Mouse (Mus musculus) cerebellum, adult (tissue): ENCODE data around the gene Srxn1.

Experiments used
- ATAC-seq: cut with Nextera tagmentation; 2 replicates; pipeline ENCODE4 v1.9.2; 2017; ENCODE audit warnings: mild to moderate bottlenecking, moderate library complexity, mixed read lengths; ENCODE audit not compliant: insufficient number of reproducible peaks, low FRiP score, low TSS enrichment

The Srxn1 gene

DNA sequence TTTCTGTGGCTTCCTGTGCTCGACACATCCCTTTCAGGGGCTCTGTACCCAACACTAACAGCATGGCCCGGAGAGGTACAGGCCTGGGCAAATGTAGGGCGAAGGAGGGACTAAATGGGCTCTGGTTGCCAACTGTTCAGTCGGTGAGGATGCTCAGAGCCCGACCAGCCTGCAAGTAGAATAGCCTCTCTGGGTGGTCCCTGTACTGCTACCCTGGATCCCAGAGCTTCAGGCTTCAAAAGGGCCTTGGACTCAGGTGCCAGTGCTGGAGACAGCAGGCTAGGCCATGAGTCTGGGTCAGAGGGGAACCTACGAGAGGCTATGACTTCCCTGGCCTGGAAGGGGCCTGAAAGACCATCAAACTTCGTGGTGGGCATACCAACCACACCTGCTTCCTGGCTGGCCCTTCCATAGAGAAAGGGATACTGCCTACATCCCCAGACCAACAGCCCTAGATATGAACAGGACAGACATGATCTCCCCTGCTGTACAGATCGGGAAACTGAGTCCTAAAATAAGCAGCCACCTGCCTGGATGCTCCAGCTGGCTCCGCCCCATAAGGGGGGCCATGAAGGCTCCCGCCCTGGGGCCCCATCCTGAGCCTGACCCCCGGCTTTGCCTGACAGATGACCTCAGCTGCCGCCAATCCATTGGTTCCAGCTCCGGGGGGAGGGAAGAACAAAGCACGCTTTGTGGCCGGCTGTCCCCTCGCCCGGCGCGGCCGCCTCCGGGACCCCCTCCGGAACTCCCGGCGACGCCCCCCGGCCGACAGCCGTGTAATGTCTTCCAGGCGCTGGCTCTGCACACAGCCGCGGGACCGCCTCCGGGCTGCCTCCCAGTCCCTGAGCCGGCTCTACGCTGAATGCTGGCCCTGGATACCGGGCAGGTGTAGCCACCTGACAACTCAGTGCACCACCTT lies 9.0 kb downstream of the Srxn1 start:
- no peak for ATAC-seq

DNA sequence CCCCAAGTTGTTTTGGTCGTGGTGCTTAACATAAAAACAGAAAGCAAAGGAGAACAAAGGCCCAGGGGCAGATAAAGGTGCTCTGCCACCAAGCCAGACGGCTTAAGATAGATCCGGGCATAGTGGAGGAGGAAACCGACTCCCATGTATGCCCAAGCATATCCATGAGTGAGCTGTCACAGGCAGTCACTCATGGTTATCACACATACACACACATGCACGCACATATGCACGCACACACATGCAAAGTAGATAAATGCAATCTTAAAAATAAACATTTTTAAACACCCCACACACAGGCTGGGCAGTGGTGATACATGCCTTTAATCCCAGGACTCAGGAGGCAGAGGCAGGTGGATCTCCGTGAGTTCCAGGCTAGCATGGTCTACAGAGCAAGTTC lies 12.4 kb downstream of the Srxn1 start:
- ATAC-seq: no peak

DNA sequence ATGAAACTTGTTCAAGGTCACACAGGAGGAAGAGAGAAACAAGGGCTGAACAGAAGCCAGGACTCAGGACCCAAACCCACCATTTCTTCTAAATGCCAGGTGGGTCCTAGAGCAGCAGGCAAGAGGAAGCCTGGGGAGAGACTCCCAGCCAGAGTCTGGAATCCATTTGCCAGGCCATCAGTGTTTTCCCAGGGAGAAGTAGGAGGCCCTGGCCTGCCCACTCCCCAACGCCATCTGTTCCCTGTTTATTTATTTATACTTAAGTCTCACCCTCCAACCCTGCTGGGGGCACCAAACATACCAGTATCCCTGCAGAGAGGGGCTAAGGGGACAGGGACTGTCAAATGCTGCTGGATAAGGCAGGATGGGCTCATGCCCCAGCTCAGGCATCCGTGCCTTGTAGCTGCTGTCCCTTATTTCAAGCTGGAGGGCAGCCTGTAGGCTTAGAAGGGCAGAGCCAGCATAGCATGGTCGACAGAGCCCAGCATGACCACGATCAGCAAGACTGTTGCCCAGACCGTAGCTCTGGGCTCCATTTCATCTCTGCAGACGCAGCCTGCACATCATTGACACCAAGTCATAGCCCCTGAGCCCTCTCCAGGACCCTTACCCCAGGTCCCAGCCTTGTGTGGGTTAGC lies 14.0 kb downstream of the Srxn1 start:
- ATAC-seq: no peak

DNA sequence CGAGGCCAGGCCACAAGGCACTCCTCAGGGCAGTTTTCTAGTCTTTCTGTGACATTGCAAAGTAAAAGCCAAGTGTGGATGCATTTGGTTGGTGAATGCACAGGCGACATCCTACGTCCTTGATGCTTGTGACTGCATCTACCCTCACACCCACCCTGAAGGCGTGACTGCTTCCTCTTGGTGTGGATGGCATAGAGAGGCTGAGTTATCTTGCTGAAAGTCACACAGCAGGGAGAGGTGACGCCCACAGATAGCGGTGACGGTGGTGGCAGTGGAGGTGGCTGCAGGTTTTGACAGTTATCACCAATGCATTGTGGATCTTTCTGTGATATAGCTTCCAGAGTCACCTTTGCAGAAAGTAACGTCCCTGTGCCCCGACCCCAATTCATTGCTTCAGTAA lies 17.6 kb downstream of the Srxn1 start:
- no peak for ATAC-seq

DNA sequence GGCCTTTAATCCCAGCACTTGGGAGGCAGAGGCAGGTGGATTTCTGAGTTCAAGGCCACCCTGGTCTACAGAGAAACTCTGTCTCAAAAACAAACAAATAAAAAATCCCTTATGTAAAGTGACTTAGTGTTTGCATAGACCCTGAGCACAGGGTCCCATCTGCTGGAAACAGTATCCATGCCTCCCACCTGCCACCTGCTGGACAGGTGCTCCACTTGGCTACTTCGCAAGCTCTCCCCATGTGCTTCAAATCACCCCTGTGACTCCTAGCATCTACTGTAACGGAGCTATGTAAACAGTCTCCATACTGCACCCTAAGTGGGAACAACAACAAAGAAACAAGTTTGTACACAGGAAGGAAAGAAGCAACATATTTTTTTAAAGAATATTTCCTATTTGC lies 23.3 kb downstream of the Srxn1 start:
- no peak for ATAC-seq

DNA sequence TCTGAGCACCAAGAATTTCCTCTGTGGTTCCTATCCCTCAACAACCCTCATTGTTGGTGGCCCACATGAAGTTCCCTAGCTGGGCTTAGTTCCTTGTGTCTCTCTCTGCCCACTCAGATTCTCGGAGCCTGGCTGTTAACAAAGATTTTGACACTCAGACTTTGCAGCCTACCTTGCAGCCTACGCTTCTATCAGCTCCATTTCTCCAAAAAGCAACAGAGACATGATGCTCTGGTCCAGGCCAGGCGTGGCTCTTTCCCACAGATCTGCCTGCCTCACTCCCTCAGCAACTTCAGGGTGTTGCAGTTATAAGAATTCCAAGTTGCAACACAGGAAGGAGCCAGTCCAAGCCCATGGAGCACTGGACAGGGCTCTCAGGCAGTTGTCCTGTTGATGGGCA lies 24.5 kb downstream of the Srxn1 start:
- ATAC-seq: no peak

DNA sequence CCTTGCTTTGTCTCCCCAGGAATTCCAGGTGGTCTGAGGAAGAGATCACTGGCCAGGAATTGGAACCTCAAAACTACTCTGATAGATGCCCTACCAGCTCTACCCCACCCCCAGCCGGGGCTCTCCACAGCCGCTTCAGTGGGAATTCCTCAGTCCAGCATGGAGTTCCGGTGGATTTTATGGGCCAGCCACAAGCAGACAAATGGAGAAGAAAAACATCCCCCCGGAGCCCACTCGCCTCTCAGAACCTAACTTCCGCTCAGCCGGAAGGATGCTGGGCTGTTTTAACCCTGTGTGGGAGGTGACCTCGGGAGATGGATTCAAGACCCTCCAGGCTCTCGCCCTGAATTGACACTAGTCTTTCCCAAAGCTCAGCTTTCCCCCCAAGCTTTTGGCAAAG lies 26.7 kb downstream of the Srxn1 start:
- ATAC-seq: no peak

DNA sequence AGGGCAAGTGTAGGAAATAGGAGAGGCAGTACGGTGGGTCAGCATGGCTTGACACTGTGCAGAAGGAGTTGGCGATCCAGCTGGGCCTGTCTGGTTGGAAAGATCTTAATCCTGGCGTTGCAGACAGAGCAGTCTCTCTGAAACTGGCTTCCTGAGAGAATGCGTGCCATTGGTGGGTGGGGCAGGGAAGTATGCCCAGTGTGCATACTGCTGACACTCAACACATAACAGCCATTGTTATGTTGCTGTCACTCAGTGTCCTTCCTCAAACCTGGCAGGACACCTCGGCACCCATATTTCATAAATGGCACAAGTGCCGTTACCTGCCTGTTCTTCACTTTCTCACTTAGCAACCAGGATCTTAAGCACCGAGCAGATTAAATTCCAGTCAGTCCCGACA lies 27.4 kb downstream of the Srxn1 start:
- no peak for ATAC-seq

DNA sequence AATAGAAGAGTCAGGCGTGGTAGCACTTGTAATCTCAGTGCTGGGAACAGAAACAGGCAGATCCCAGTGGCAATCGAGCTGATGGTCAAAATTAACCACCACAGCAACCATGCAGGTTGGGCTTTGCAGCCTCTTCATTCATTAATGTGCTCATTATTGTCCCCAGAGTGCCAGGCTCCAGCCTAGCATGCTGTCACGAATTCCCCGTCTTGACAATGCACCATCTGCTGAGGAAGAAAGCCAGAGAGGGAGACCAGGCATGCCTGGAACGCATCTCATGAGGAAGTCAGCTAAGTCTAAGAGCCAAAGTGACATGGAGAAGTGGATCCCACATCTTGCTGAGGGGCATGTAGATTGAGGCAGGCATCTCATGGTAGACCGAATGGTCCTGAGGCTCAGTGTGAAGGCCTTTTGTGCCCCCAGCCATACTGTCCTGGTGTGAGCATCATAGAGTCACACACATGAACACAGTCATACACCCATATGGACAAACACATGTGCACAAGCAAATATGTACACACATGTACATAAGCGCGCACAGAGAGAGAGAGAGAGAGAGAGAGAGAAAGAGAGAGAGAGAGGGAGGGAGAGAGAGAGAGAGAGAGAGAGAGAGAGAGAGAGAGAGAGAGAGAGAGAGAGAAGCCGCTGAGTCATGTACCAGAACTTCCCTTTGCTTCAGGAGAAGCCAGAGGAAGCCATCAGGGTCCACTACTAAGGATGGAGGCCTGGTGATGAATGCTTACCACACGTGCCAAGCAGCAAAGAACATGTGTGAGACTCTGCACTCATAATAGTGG lies 34.1 kb downstream of the Srxn1 start:
- no peak for ATAC-seq

DNA sequence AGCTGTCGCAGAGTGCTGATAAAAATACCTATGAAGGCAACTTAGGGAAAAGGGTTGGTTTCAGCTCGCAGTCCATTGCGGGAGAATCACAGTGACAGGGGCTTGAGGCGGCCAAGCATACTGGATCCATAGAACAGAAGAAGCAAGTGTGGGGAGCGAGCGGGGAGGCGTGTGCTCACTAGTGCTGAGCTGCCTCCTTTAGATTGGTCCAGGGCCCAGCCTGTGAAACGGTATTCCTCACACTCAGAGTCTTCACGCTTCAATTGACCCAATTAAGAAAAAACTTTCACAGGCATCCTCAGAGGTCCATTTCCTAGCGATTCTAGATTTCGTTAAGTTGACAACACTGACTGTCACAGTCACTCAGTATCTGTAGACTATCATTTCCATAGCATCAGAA lies 35.6 kb downstream of the Srxn1 start:
- no peak for ATAC-seq

DNA sequence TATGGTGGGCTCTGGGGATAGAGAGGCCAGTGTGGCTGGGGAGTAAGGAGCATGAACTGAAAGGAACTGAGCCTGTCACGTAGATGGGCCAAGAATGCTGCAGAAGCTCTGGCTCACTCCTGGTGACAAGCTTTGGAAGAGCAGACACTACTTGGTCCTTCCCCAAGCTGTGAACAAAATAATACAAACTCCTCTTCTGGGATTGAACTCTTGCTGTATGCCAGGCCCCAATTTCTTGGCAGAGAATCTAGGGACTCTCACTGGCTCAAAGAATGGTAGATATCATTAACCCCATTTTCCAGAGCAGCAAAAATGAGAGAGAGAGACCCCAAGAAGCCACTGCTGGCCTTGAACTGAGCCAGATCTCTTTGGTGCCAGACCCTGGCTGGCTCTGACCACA lies 36.2 kb downstream of the Srxn1 start:
- ATAC-seq: no peak

DNA sequence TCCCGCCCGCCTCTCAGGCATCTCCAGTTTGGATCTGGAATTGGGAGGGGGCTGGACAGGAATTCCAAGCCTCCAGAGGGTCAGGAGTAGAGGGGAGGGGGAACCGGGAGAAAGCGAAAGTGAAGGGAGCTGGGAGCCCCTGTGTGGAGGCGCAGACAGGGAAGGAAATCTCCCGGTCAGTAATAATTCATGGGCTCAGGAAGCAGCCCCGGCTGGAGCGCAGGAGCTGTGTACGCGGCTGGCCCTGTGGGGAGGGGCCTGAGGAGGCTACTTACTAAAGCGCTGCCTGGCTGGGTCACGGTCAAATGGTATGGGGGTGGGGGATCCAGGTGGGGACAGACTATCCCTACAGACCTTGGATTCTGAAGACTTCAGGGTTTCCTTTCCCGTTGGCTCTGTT lies 36.7 kb downstream of the Srxn1 start:
- no peak for ATAC-seq

DNA sequence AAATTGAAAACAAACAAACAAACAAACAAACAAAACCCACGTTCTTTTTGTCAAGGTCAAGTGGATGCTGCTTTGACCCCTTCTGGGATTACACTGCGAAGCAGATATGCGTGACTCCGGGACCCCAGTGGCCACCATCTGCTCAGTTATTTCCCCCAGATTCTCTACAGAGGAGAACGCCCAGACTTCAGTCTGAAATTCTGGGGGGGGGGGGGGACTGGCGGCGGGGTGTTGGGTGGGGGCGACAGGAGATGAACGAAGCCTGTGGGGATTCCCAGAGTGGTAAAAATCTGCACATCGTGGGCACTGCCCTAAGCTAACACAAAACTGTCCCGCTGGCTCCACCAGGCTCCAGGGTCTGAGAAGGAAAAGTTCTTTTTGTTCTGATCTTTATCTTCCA lies 37.3 kb downstream of the Srxn1 start:
- ATAC-seq: no peak

DNA sequence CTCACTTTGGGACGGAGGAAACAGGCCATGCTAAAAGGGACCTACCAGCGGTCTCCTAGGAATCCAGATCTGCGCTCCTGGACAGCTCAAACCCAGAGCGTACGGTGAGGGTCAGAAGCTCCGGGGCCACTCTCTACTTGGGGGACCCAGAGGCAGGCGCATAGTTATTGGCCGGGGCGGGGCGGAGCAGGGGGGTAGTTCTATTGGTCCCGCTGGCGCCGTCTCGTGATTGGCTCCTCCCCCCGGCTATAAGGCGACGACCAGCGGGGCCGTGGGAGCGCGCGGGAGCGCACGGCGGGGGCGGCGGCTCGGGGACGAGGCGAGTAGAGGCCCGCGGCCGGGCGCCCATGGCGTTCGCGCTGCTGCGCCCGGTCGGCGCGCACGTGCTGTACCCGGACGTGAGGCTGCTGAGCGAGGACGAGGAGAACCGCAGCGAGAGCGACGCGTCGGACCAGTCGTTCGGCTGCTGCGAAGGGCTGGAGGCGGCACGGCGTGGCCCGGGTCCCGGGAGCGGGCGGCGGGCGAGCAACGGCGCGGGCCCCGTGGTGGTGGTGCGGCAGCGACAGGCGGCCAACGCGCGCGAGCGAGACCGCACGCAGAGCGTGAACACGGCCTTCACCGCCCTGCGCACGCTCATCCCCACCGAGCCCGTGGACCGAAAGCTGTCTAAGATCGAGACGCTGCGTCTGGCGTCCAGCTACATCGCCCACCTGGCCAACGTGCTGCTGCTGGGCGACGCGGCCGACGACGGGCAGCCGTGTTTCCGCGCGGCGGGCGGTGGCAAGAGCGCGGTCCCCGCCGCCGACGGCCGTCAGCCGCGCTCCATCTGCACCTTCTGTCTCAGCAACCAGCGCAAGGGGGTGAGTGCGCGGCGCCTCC lies 38.2 kb downstream of the Srxn1 start, which contains the start of gene Tcf15:
Gene Tcf15 (plus strand): TSS at position 283 of the 879 bp plus-strand sequence.
- no peak for ATAC-seq

DNA sequence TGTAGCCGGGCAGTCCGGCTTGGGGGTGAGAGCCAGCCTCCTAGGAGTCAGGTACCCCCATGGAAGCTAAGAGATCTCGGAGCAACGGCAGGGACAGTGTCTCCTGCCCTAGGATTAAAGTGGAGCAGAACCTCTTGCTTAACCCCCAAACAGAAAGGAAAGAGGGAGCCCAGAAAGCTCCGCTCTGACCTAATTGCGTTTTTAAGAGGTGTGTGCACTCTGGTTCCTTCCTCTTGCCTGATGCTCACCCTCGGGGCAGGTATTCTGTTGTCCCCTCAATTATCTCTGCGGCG lies 38.8 kb downstream of the Srxn1 start:
- no peak for ATAC-seq

DNA sequence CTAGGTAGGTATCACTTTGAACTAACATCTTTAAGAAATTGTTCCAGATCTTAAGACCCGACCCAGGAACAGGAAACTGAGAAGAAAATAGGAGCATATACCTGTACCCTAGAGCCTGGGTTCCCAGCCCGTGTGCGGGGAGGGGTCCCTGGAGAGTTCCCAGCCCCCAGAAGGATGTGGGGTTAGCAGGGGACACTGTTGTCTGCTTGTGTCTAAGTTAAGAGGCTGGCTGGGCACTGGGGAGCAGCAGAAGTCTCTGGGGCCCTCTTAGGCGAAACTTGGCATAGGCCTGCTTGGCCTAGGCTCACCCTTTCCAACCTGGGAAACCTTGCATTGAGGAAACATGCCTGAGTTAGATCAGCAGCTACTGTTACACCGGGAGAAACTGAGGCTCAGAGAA lies 39.2 kb downstream of the Srxn1 start:
- ATAC-seq: no peak

DNA sequence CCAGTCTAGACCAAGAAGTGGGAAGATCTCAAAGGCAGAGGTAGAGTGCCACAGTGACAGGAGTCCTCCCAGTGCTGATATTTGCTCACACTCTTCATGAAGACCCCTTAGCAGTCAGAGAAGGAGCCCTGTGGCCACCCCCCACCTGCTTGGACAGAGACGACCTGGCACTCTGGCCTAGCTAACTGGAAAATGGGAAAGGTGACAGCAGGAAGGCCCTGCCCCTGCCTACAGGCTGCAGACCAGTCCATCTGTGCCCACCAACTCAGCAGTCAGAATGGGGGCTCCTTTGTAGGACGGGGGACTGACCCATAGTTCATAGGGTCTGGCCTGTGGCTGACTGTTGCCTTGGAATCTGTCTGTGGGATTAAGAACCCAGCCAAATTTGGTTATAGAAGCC lies 40.4 kb downstream of the Srxn1 start:
- ATAC-seq: no peak

DNA sequence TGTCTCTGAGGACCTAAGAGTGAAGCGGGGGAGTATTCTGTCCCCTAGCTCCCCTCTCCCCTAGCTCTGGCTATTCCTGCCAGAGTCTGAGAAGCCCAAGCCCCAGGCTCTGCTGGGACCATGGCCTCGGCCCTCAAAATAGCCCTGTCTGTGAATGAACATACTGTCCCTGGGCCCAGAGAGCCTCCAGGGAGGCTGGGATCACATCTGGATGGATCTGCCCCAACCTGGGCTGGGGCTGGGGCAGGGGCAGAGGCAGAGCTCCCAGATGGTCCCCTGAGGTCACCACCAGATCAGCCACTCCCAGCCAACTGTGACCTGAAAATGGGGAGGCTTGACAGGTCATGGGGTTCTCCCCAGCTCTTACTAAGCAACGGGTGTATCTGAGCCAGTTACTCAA lies 41.8 kb downstream of the Srxn1 start:
- no peak for ATAC-seq

DNA sequence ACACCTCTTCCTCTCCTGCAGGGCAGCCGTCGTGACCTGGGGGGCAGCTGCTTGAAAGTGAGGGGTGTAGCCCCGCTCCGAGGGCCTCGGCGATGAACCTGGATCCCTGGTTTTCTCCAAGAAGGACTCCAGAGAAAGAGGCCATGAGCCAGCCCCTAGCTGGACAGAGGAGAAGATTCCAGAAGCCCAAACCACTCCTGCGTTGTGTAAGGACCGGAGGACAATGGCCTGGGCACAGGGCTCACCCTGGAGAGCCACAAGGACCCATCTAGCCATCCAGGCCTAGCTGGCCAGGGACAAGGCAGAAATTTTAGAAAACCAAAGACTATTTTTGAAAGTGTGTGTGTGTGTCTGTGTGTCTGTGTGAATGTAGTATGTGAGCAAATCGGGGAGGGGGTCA lies 43.4 kb downstream of the Srxn1 start:
- no peak for ATAC-seq

DNA sequence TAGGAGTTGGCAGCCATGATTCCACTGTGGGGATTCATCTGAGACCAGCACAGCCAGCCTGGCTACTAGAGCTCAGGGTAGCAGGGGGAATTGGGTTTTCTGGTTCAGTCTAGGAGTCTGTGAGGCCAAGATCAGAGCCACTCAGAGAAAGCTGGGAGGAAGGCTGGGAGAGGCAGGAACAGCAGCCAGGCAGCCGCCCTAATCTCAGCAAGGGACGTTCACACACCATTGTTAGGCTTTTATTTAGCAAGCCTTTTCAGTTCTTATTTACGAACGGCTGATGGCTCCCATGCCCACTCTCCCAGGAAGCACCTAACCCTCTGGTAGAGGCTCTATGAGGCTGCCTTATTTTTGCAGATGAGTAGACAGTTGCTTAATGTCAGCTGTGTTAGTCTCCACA lies 44.6 kb downstream of the Srxn1 start:
- no peak for ATAC-seq
